Mouse (Mus musculus): ENCODE data around the gene Gucd1. TPM values are rescaled to one million over a fixed set of nuclear protein-coding genes. Genes with fewer than 3 reads are reported as not detected.
"Not testable (repeated sequence)": the region's sequence is repeated elsewhere in the genome, so short reads cannot be mapped to it uniquely, and the experiment has no call there.

The Gucd1 gene
- polyA plus RNA-seq, 1 experiment from 2014 or later: 40.4 TPM

DNA sequence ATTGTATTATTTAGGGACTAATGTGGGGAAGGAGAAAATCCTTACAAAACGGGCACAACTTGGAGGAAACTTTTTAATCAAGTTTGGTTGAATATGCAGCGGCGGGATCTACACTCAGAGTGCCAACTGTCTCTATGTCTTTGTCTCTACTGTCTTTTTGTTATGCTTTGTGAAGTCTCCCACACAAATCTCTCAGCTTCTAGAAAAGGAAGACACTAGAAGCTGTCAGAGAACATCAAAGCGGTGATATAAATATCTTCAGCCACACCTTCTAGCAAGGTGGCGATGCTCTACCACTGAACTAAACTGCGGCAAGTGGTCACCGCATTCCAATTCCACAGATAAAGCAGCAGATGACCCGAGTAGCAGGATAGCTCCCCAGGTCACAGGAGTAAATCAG is 111.9 kb downstream of the Gucd1 start:
- ATAC-seq (replicated peaks; ENCODE audit: low FRiP score, low TSS enrichment, low read depth): no peak
- WGBS: 82% methylated on average over 8 of the region's 8 CpGs
- Histone ChIP-seq H3K36me3 (ENCODE audit: control insufficient read depth, insufficient read depth, low read length) (no peaks in the 10 kb centered on the region), H3K27ac (ENCODE audit: low read depth) (no peak overlapping the region), H3K4me3 (ENCODE audit: low read depth, low read length) (no peak overlapping the region), H3K4me1 (replicated peaks; ENCODE audit: control insufficient read depth, insufficient read depth, low read length) (no peaks in the 10 kb centered on the region), H3K27me3 (replicated peaks; ENCODE audit: control insufficient read depth, insufficient read depth, low read length) (no peaks in the 10 kb centered on the region), H3K9ac (ENCODE audit: low read length) (no peak overlapping the region), H3K4me2 (ENCODE audit: low read length) (no peak overlapping the region), H3K9me3 (ENCODE audit: control insufficient read depth, low read length) (no peaks in the 10 kb centered on the region)
- no peak for DNase-seq (ENCODE audit: low spot score)

DNA sequence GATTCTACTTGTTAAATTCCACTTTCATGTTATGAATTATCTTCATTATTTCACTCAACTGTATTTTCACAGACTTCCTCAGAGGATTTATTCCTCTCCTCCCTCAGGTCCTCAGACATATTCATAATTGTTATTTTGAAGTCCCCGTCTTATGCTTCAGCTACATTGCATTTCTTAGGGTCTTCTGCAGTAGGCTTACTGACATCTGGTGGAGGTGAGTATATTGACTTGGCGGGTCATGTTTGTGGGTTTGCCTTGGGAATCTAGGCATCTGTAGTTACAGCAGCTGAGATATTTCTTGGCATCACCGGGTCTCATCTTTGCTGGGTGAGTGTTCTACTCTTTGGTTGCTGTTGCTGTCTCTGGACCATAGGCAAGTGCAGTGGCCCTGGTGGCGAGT is 116.8 kb downstream of the Gucd1 start, which contains the start of gene Upb1:
Gene Upb1, plus strand, starts transcription at position 158 of the 400 bp plus-strand sequence.
- Histone ChIP-seq H3K4me2 (ENCODE audit: low read length) (no peak within 1 kb of the TSS), H3K27me3 (replicated peaks; ENCODE audit: control insufficient read depth, insufficient read depth, low read length) (no peaks in the 10 kb centered on the region), H3K27ac (ENCODE audit: low read depth) (no peak within 1 kb of the TSS), H3K4me3 (ENCODE audit: low read depth, low read length) (no peak within 1 kb of the TSS), H3K9me3 (ENCODE audit: control insufficient read depth, low read length) (no peaks in the 10 kb centered on the region), H3K36me3 (ENCODE audit: control insufficient read depth, insufficient read depth, low read length) (no peaks in the 10 kb centered on the region), H3K9ac (ENCODE audit: low read length) (no peak within 1 kb of the TSS), H3K4me1 (replicated peaks; ENCODE audit: control insufficient read depth, insufficient read depth, low read length) (0 out of 2 replicates have a peak, but pooled peaks cover 2% of the 10 kb centered on the region)
- ATAC-seq (replicated peaks; ENCODE audit: low FRiP score, low TSS enrichment, low read depth) (no peak), DNase-seq (ENCODE audit: low spot score) (no peak)
- WGBS: 79% methylated on average over 4 of the region's 4 CpGs

DNA sequence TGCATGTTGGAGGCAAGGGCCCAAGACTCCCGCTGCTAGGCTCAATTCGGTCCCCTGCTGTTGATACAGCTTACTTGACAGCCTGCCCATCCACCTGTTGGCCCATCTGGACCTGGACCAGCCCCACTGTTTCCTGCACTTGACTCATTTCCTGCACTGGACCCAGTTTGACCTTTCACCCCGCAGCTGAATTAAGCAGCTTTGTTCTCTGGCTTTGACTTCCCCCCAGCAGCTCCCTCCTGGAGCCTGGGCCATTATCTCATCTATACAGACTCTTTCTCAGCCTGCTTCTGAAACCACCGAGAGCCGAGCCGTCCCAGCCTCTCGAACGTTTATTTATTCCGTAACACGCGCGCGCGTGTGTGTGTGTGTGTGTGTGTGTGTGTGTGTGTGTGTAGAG is 120.8 kb downstream of the Gucd1 start:
- DNase-seq (ENCODE audit: low spot score) (peak; percentile 55), ATAC-seq (replicated peaks; ENCODE audit: low FRiP score, low TSS enrichment, low read depth) (no peak)
- Histone ChIP-seq H3K9me3 (ENCODE audit: control insufficient read depth, low read length) (no peaks in the 10 kb centered on the region), H3K4me2 (ENCODE audit: low read length) (no peak overlapping the region), H3K27me3 (replicated peaks; ENCODE audit: control insufficient read depth, insufficient read depth, low read length) (no peaks in the 10 kb centered on the region), H3K4me1 (replicated peaks; ENCODE audit: control insufficient read depth, insufficient read depth, low read length) (0 out of 2 replicates have a peak, but pooled peaks cover 2% of the 10 kb centered on the region), H3K9ac (ENCODE audit: low read length) (no peak overlapping the region), H3K27ac (ENCODE audit: low read depth) (no peak overlapping the region), H3K4me3 (ENCODE audit: low read depth, low read length) (no peak overlapping the region), H3K36me3 (ENCODE audit: control insufficient read depth, insufficient read depth, low read length) (no peaks in the 10 kb centered on the region)
- 30% methylated on average over 14 of the region's 14 CpGs for WGBS

DNA sequence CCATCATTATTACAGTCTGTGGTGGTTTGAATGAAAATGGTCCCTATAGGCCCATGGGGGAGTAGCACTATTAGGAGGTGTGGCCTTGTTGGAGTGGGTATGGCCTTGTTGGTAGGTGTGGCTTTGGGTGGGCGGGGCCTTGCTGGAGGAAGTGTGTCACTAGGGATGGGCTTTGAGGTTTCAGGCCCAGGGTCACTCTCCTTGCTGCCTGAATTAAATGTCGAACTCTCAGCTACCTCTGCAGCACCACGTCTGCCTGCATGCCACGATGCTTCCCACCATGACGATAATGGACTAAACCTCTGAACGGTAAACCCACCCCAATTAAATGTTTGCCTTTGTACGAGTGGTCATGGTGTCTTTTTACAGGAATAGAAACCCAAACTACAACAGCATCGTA is 123.0 kb downstream of the Gucd1 start:
- Histone ChIP-seq H3K4me1 (replicated peaks; ENCODE audit: control insufficient read depth, insufficient read depth, low read length) (0 out of 2 replicates have a peak, but pooled peaks cover 2% of the 10 kb centered on the region), H3K9ac (ENCODE audit: low read length) (no peak overlapping the region), H3K4me3 (ENCODE audit: low read depth, low read length) (no peak overlapping the region), H3K36me3 (ENCODE audit: control insufficient read depth, insufficient read depth, low read length) (no peaks in the 10 kb centered on the region), H3K9me3 (ENCODE audit: control insufficient read depth, low read length) (no peaks in the 10 kb centered on the region), H3K27ac (ENCODE audit: low read depth) (no peak overlapping the region), H3K4me2 (ENCODE audit: low read length) (no peak overlapping the region), H3K27me3 (replicated peaks; ENCODE audit: control insufficient read depth, insufficient read depth, low read length) (no peaks in the 10 kb centered on the region)
- no peak for DNase-seq (ENCODE audit: low spot score)
- 88% methylated on average over 8 of the region's 8 CpGs for WGBS
- no peak for ATAC-seq (replicated peaks; ENCODE audit: low FRiP score, low TSS enrichment, low read depth)

DNA sequence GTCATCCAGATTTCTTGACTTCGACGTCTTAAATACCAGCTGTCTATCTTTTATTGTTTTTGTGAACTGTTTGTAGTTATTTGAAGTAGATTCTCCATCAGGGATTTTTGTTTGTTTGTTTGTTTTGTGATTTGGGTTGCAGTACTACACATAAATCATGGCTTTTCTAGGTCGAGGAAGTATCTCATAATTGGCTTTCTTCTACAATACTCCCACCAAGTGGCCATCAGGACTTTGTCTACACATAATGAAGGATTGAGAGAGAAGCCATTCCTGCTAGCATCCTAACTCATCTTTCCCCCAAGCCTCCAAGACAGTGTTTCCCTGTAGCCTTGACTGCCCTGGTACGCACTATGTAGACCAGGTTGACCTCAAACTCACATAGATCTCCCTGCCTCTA is 126.9 kb downstream of the Gucd1 start:
- Histone ChIP-seq H3K9me3 (ENCODE audit: control insufficient read depth, low read length) (no peaks in the 10 kb centered on the region), H3K36me3 (ENCODE audit: control insufficient read depth, insufficient read depth, low read length) (no peaks in the 10 kb centered on the region), H3K4me3 (ENCODE audit: low read depth, low read length) (no peak overlapping the region), H3K9ac (ENCODE audit: low read length) (no peak overlapping the region), H3K4me1 (replicated peaks; ENCODE audit: control insufficient read depth, insufficient read depth, low read length) (no peaks in the 10 kb centered on the region), H3K4me2 (ENCODE audit: low read length) (no peak overlapping the region), H3K27me3 (replicated peaks; ENCODE audit: control insufficient read depth, insufficient read depth, low read length) (no peaks in the 10 kb centered on the region), H3K27ac (ENCODE audit: low read depth) (no peak overlapping the region)
- WGBS: 87% methylated on average over 4 of the region's 4 CpGs
- DNase-seq (ENCODE audit: low spot score) (no peak), ATAC-seq (replicated peaks; ENCODE audit: low FRiP score, low TSS enrichment, low read depth) (no peak)

DNA sequence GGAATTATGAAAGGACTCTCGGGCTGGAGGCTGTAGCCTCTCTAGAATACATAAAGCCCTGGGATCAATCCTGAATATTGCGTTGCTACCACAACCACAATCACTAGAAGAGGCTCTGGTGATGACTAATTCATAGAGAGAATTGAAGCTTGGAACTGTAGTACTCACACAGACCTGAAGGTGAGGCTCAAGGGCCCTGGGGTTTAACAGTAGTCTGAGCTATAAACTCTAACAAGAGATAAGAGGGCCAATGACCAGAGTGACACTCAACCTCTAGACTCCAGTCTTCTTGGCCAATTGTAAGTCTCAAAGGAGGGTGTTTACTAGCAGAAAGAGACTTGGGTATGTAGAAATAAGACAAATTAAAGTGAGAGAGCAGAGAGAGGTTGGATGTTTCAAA is 127.6 kb downstream of the Gucd1 start:
- Histone ChIP-seq H3K4me3 (ENCODE audit: low read depth, low read length) (no peak overlapping the region), H3K27ac (ENCODE audit: low read depth) (no peak overlapping the region), H3K4me2 (ENCODE audit: low read length) (no peak overlapping the region), H3K4me1 (replicated peaks; ENCODE audit: control insufficient read depth, insufficient read depth, low read length) (no peaks in the 10 kb centered on the region), H3K9me3 (ENCODE audit: control insufficient read depth, low read length) (no peaks in the 10 kb centered on the region), H3K27me3 (replicated peaks; ENCODE audit: control insufficient read depth, insufficient read depth, low read length) (no peaks in the 10 kb centered on the region), H3K36me3 (ENCODE audit: control insufficient read depth, insufficient read depth, low read length) (no peaks in the 10 kb centered on the region), H3K9ac (ENCODE audit: low read length) (no peak overlapping the region)
- no peak for ATAC-seq (replicated peaks; ENCODE audit: low FRiP score, low TSS enrichment, low read depth)
- WGBS: 88% methylated on average over 2 of the region's 2 CpGs
- no peak for DNase-seq (ENCODE audit: low spot score)

DNA sequence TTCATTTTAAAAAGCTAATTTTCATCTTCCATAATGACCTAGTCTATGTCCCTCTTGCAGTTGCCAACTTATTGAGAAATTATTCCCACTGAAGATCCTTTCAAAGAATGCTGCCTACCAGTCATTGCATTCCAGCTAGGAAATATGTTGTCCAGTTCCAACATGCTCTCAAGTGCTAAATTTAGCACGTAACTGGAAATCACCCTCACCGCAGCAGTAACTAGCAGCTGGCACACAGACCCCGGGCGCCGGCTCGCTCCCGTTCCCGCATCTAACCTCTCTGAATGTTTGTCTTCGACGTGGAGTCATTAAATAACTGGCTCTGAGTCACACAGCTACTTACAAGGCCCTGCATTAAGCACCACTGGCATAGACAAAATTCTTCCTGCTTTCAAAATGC is 139.1 kb downstream of the Gucd1 start:
- H3K36me3 ChIP-seq (ENCODE audit: control insufficient read depth, insufficient read depth, low read length): no peaks in the 10 kb centered on the region
- H3K9ac ChIP-seq (ENCODE audit: low read length): no peak overlapping the region
- H3K27ac ChIP-seq (ENCODE audit: low read depth): no peak overlapping the region
- no peak overlapping the region for H3K4me3 ChIP-seq (ENCODE audit: low read depth, low read length)
- H3K27me3 ChIP-seq (replicated peaks; ENCODE audit: control insufficient read depth, insufficient read depth, low read length): no peaks in the 10 kb centered on the region
- DNase-seq (ENCODE audit: low spot score) (no peak), ATAC-seq (replicated peaks; ENCODE audit: low FRiP score, low TSS enrichment, low read depth) (no peak)
- no peaks in the 10 kb centered on the region for H3K9me3 ChIP-seq (ENCODE audit: control insufficient read depth, low read length)
- 80% methylated on average over 10 of the region's 10 CpGs for WGBS
- H3K4me1 ChIP-seq (replicated peaks; ENCODE audit: control insufficient read depth, insufficient read depth, low read length): no peaks in the 10 kb centered on the region
- no peak overlapping the region for H3K4me2 ChIP-seq (ENCODE audit: low read length)

DNA sequence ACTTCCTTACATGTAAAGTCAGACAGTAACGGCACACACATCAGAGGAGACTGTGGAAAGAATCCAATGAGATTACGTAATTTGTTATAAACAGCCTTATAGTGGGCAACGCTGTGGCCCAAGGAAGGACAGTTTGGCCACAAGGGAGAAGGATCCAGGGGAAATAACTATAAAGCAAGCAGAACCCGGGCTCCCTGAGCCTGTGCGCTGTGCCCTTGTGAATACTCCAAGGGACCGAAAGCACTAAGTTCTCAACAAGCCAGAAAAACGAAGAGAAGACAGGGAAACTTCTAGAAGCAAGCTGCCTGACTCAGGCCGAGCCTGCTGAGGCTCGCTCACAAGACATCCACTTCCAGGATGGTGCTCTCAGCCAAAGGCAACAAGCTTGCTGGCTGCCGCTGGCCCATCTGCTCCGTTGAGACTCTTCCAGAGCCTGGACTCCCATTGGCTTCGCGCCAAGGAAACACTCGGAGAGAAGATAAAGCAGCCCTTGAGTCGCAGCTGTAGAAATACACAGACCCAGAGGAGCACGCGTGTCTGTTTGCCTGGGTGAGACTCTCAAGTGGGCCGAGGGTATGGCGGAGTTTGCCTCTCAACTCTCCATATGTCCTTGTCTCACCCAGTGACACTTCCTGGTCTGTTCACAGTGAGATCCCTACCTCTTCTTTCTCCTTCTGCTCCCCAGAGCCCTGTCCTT is 144.0 kb downstream of the Gucd1 start:
- H3K27me3 ChIP-seq (replicated peaks; ENCODE audit: control insufficient read depth, insufficient read depth, low read length); H3K27ac ChIP-seq (ENCODE audit: low read depth); H3K9me3 ChIP-seq (ENCODE audit: control insufficient read depth, low read length); H3K4me1 ChIP-seq (replicated peaks; ENCODE audit: control insufficient read depth, insufficient read depth, low read length); DNase-seq (ENCODE audit: low spot score); H3K9ac ChIP-seq (ENCODE audit: low read length); H3K4me2 ChIP-seq (ENCODE audit: low read length); H3K36me3 ChIP-seq (ENCODE audit: control insufficient read depth, insufficient read depth, low read length); H3K4me3 ChIP-seq (ENCODE audit: low read depth, low read length): not testable (repeated sequence)
- WGBS: 65% methylated on average over 11 of the region's 19 CpGs
- ATAC-seq (replicated peaks; ENCODE audit: low FRiP score, low TSS enrichment, low read depth): 0 out of 2 replicates have a peak, but pooled peaks have one; percentile 36

DNA sequence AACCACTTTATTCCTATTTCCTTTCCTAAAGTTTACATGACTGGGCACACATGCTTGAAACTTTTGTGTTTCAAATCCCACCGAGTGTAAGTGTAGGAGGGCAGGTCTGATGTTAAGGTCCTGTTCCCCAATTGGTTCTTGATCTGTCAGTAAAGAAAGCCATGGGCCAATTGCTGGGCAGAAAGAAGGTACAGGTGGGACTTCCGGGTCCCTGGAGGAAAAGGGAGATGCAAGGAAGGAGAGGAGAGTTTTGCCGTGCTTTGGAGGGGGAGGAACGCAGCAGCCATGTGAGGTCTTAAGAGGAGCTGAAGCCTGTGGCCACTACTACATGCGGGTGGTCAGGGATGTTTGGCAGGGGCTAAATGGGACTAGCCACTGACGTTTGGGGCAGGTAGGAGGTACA is 152.5 kb downstream of the Gucd1 start:
- no peaks in the 10 kb centered on the region for H3K27me3 ChIP-seq (replicated peaks; ENCODE audit: control insufficient read depth, insufficient read depth, low read length)
- H3K4me3 ChIP-seq (ENCODE audit: low read depth, low read length): 0 out of 2 replicates have a peak overlapping the region, but pooled peaks have one; percentile 21
- H3K4me1 ChIP-seq (replicated peaks; ENCODE audit: control insufficient read depth, insufficient read depth, low read length): no peaks in the 10 kb centered on the region; the same call in 1 of the 2 replicates
- H3K27ac ChIP-seq (ENCODE audit: low read depth): no peak overlapping the region
- 47% methylated on average over 6 of the region's 6 CpGs for WGBS
- ATAC-seq (replicated peaks; ENCODE audit: low FRiP score, low TSS enrichment, low read depth) (no peak), DNase-seq (ENCODE audit: low spot score) (no peak)
- no peak overlapping the region for H3K9ac ChIP-seq (ENCODE audit: low read length)
- peak overlapping the region; percentile 23 for H3K4me2 ChIP-seq (ENCODE audit: low read length)
- H3K9me3 ChIP-seq (ENCODE audit: control insufficient read depth, low read length): no peaks in the 10 kb centered on the region
- no peaks in the 10 kb centered on the region for H3K36me3 ChIP-seq (ENCODE audit: control insufficient read depth, insufficient read depth, low read length)

Data from intestine, embryonic 14.5 days (tissue).